Mouse (Mus musculus): ENCODE measurements around the gene Cdk2ap2.
"Not testable (repeated sequence)": the region's sequence is repeated elsewhere in the genome, so short reads cannot be mapped to it uniquely, and the experiment has no call there.

Gene Cdk2ap2

DNA sequence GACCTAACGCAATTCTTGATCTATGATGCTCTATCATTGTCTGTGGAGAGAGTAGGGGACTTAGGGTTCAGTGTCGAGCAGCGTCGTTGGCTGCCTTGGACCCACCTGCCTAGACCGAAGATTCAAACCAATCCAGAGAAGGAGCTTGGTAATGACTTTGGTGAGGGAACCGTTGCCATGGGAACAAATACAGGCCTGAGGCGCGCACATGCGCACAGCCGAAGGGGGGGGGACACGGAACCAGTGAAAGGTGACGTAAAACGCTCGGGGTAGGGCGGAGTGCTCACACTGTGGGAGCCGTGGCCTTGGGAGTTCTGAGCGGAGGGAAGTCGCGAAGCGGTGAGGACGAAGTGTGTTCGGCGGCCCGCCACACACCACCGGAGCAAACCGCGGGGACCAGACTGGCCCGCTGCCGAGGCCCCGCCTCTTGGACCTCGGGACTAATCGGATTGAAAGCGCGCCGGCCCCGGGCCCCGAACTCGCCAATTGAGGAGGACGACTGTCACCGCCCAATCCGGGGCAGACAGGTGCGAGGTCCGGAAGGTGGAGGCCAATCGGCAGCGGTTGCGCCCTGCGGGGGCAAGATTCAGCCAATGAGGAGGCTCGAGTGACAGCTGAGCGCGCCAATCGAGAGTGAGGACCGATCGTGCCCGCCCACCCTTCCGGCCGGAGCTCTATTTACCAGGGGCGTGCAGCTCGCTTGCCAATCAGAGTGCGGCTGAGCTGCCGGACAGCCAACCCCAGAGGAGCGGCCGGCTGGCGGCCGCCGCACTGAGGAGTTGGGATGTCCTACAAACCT lies at the start of gene Cdk2ap2:
Gene Cdk2ap2, plus strand, starts transcription at position 541 of the 799 bp plus-strand sequence.
- peak; percentile 100 for DNase-seq (ENCODE audit: extremely low spot score)

DNA sequence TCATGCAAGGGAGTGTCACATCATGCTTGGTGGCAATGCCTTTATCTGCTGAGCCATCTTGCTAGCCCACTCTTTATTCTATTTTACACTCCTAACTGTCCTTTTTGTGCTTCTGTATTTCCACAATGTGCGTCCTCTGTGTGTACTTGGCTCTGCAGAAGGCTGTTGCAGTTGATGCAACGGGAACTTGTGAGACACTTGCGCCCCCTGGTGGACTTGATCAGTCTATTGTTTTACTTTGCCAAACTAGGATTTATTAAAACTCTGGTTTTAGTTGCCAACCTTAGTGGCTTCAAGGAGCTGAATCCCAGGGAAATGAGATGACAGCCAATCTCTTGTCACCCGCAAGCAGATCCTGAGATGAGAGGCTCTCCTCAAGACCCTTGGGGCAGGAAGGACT lies 49.1 kb upstream of the Cdk2ap2 start:
- DNase-seq (ENCODE audit: extremely low spot score), result peak; percentile 68

DNA sequence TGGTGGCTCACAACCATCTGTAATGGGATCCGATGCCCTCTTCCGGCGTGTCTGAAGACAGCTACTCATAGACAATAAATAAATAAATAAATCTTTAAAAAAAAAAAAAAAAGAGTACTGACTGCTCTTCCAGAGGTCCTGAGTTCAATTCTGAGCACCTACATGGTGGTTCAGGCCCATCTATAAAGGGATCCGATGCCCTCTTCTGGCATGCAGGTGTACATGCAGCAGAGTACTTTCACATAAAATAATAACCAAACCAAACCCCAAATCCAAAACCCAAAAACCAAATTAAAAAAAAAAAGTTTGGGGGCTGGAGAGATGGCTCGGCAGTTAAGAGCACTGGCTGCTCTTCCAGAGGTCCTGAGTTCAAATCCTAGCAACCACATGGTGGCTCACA lies 47.9 kb upstream of the Cdk2ap2 start:
- not testable (repeated sequence) for DNase-seq (ENCODE audit: extremely low spot score)

DNA sequence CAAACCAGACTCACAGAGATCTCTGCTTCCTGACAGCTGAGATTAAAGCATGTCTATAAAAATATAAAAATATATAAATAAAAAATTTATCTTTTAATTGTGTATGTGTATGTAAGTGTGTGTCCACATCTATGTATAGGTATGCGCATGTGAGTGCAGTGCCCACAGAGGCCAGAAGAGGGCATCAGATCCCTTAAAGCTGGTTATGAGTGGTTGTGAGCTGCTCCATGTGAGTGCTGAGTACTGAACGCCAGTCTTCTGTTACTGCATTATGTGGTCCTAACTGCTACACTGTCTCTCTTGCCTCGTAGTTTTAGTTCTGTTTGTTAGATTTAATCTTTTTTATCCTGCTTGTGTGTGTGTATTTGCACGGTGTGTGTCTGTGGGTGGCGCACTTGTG lies 46.0 kb upstream of the Cdk2ap2 start:
- no peak for DNase-seq (ENCODE audit: extremely low spot score)

DNA sequence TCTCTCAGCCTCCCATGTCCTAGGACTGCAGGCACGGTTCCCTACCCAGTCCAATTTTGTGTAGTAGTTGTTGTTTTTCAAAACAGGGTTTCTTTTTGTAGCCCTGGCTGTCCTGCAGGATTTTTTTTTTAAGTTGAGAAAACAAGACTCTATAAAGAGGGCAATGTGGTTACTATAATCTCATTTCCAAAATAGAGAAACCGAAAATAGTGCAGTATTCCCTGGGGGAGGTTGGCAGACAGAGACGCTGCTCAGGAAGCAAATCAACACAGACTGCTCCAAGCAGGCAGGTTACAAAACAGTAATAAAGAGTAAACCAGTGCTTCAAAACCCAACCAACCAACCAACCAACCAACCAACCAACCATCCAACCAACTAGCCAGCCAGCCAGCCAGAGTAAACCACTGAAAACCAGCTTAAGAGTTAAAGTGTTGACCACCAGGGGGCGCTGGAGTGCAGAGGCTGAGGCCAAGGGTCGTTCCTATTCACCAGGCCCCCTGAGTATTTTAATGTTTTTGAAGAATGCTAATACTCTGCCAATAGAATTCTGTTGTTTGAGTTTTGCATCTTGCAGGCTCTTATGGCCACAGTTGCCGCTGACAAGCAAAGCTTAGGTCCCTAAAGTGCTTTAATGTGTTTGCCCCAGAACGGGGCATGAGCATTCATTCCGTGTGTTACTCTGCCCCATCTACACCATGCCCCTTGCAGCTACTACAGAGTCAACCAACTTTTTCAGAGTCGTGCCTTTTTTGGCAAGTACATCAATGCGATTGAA lies 45.1 kb upstream of the Cdk2ap2 start:
- DNase-seq (ENCODE audit: extremely low spot score), result peak; percentile 54

DNA sequence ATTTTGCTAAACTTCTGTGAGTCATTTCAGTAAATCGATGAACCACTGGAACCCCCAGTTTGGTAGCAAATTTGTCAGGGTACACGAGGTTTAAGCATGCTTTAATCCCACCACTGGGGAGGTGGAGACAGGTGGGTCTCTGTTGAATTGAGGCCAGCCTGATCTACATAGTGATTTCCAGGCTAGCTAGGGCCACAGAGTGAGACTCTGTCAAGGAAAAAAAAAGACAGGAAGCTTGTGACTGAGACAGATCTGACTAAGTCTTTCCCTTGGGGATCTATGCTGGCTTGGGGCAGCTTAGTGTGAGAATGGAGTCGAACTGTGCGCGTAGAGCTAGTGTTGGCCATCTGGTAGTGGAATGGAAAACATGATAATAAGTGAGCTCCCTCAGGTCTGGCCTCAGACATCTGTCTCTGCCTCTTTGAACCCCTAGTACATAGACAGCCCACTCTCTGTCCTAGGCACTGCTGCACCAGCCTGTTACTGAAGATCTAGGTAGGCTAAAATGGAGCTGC lies 44.4 kb upstream of the Cdk2ap2 start:
- DNase-seq (ENCODE audit: extremely low spot score), result no peak

DNA sequence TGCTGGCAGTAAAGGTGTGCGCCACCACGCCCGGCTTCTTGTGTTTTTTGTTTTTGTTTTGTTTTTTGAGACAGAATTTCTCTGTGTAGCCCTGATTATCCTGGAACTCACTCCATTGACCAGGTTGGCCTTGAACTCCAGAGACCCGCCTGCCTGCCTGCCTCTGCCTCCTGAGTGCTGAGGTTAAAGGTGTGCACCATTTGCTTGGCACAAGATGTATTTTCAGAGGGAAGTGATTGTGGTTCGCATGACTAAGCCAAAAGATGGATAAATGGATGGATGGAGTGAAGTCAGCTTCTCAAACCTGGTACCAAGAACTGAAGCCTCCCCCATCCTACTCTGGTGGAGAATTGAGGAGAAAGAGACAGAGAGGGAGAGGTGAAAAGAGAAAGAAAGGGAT lies 42.4 kb upstream of the Cdk2ap2 start:
- DNase-seq (ENCODE audit: extremely low spot score), result no peak

DNA sequence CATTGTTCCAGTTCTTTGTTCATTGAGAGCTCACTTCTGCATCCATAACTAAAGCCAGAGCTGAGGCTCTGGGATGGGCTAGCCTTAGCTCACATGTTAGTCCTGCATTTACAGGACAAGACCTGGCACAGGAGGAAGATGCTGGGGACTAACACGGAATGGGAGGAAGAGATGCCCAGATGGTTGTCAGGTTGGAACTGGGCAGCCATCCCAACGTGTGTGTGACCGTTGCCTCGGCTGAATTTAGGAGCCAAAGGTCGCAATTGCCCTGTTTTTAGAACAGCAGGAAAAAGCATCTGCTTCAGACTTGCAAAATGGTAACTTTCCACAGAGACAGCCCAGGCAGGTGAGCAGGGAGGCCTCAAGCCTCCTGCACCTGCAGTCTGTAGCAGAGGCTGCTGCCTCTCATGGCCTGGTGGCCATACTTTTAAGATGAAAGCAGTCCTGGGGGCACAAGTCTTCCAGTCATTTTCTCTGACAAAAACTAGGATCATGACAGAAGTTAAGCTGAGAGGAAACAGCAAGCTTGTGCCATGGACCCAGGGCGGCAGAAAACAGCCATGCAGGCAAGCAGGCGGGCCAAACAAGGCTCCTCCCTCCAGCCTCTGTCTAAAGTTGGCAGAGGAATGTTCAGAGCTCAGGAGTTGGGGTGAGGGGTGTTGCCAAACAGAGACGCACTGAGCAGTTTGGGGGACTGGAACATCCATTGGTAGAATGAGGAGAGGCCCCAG lies 41.6 kb upstream of the Cdk2ap2 start:
- no peak for DNase-seq (ENCODE audit: extremely low spot score)

DNA sequence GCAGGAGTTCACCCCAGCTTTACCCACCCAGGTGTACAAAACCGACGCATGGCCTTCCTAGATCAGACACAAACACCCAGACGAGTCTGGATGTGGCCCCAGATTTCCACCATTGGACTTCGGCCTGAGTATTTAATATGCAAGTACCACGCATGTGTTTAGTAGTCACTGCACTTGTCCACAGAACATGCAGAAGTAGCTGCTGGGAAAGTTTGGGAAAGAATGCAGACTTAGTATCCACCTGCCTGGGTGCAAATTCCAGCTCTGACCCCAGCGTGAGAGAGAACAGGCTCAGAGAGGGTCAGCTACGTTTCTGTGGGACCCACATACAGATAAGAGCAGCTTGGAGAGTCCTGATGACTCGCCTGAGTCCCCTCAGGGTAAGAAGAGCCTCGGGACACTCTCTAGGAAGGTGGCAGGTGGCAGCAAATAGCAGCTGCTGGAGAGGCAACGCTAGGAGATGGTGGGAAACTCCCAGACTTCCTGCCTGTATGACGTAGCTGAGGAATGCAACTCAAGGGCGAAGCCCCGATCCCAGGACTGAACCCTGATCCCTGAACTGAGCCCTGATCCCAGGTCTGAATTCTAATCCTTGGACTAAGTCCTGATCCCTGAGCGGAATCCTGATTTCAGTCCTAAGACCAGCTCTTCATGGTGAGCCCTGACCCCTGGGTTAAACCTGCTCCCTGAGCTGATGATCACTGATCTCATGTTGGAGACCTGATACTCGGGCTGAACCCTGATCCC lies 40.9 kb upstream of the Cdk2ap2 start:
- DNase-seq (ENCODE audit: extremely low spot score), result no peak

DNA sequence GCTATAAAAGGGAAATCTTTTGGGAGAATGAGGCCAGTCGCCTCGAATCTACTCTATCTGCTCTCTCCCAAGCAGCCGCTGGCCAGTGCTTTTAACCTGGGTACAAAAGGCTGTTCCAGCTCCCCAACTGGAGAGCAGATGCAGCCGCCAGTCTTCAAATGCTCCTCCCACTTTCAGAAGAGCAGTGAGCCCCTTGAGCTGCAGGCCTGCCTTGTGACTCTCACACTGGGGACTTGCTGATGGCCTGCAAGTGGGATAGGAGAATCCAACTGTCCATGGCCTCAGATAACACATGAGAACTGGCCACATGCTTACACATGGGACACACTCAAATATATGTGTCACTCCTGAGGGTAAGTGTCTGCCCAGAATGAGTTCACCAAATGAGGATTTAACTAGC lies 40.3 kb upstream of the Cdk2ap2 start:
- no peak for DNase-seq (ENCODE audit: extremely low spot score)

DNA sequence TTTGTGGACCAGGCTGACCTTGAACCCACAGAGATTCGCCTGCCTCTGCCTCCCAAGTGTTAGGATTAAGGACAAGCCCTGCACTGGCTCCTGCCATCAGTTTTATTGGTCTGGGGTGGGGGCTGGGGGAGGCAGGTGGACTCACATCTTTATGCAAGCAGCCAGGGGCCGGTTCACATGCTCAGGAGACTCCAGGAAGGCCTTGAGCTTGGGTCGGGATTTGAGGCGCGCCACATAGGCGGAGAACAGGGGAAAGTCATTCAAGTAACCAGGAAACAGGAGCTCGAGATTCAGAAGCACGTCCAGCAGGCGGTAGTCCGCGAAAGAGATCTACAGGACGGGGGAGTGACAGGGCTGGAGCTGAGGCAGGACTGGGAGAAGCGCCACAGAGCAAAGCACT lies 39.6 kb upstream of the Cdk2ap2 start:
- DNase-seq (ENCODE audit: extremely low spot score), result no peak

DNA sequence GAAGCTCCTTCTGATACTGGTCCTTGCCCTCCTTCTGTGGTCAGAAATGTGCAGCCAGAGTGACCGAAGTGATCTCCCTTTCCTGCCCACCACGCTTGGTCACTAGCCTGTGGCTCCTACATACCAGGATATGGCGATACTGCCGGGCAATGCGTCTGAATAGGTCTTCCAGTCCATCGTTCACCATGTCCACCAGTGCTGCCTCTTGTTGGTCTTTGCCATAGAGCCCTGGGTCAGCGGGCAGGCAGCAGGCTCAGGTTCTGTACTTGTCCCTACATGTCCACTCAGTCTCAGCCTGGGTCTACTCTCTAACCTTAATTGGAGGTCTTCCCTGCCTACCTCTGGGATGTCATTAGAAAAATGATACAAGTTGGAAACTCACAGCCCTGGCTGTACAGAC lies 39.0 kb upstream of the Cdk2ap2 start:
- no peak for DNase-seq (ENCODE audit: extremely low spot score)

DNA sequence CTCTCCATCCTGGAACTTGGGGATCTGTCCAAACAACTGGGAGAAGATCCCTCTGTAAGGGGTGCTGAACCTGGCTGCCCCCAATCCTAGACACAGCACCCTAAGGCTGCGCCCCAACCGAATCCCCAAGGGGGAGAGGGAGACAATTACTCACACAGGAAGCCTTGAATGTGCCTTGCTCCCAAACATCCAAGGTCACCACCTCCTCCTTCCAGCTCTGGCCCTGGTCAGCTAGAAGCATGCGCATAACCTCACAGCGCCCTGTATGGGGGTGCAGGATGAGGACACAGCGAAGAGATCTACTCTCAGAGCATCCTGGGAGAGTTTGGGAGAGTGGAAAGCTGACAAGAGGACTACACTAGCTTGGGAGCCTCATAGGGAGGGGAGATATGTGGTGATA lies 38.4 kb upstream of the Cdk2ap2 start:
- no peak for DNase-seq (ENCODE audit: extremely low spot score)

DNA sequence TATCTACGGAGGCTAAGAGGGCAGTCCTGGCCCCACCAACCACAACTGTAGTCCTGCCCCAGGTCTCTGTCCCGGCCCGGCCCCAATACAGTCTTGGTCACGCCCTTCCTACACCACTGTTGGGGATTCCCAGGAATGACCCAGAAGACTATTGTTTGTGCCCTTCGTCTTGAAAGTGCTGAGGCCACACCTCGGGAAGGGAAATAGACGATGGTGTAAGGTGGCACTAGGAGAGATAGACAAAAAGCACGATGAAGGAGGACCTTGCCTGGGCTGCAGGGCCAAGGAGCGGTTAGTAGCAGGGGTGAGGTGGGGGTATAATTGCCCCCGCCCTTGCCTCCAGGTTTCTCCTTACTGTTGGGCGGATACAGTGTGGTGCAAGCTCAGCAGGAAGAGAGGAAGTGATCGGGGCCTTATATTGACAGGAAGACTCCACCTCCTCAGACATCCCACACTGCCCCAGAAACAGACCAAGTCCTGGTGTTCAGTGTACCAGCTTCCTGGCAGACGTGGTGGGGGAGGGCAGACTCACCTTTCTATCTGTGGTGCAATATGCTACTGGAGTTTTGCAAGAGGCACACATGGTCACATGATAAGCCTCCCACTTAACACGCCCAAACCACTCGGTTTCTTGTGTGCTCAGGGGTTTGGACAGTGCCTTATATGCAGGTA lies 37.8 kb upstream of the Cdk2ap2 start, which contains the start of gene Gstp3:
Gene Gstp3, minus strand, starts transcription at position 501 of the 672 bp plus-strand sequence.
- DNase-seq (ENCODE audit: extremely low spot score), result no peak

DNA sequence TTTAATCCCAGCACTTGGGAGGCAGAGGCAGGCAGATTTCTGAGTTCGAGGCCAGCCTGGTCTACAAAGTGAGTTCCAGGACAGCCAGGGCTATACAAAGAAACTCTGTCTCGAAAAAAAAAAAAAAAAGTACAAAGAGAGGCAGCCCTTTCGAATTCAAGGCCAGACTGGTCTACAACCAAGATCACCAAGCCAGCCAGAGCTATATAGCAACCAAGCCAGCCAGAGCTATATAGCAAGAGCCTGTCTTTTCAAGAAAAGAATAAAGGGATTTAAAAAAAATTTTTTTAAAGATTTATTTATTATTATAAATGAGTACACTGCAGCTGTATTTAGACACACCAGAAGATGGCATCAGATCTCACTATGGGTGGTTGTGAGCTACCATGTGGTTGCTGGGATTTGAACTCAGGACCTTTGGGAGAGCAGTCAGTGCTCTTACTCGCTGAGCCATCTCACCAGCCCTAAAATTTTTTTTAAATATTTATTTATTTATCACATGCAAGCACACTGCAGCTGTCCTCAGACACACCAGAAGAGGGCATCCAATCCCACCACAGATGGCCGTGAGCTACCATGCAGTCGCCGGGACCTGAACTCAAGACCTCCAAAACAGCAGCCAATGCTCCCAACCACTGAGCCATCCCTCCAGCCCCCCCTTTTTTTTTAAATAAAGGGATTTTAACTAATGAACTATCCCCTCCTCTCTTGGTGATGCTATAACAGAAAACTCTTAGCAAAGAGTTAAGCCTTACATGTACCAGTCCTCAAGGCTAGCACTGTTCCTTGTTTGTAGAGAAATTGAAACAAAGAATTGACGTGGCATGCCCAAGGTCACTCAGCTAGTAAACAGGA lies 36.7 kb upstream of the Cdk2ap2 start:
- not testable (repeated sequence) for DNase-seq (ENCODE audit: extremely low spot score)

DNA sequence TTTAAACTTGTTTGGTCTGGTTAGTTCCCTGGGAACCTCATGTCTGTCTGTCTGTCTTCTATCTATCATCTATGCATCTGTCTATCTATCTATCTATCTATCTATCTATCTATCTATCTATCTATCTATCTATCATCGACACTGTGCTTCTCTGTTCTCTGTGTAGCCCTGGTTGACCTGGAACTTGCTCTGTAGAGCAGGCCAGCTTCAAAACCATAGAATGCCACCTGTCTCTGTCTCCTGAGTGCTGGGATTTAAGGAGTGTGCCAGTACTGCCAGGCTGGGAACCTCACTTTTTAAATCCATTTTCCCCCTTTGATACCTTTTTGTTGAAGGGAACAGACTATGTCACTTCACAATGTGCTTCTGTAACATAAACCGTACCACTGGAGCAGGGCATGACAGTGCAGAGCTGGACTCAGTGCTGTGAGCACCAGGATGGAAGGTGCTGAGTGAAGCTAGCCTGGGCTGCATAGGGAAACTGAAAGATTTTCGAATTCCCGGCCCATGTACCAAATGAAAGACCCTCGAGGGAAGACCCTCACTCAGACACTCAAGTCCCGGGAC lies 36.0 kb upstream of the Cdk2ap2 start:
- no peak for DNase-seq (ENCODE audit: extremely low spot score)

DNA sequence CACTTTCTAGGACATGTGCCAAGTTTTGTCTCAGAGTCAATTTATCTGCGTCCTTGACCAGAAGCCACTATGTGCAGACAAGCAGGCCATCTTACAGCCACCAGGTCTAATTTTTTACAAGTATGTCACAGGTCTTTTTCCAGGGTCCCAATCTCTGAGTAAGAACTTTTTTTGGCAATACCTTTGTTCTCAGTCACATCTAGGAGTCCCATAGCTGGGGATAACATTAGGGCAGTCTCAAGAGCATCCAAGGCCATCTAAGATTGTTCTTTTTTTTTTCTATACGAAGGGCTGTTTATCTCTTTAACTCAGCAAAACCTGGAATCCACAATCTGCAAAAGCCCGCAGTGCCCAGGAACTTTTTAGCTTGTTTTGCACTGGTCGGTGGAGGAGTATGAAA lies 33.6 kb upstream of the Cdk2ap2 start:
- not testable (repeated sequence) for DNase-seq (ENCODE audit: extremely low spot score)

DNA sequence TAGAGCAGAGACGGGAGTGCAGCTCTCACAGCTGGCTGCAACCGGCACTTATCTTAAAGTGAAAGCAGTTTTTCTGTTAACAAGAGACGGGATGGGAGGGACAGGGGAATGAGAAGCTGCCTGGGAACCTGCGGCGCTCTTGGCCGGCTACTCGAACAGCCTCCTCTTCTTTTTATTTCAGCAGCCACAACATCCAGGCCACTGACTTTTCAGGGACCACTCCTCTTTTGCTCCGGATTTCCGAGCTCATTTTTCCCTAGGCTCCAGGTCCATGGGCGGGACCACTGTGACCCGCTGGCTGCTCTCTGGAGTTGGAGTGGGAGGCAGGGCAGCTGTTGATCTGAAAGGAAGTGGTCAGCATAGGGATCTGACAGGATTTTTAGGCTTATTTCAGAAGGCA lies 32.5 kb upstream of the Cdk2ap2 start:
- DNase-seq (ENCODE audit: extremely low spot score), result not testable (repeated sequence)

DNA sequence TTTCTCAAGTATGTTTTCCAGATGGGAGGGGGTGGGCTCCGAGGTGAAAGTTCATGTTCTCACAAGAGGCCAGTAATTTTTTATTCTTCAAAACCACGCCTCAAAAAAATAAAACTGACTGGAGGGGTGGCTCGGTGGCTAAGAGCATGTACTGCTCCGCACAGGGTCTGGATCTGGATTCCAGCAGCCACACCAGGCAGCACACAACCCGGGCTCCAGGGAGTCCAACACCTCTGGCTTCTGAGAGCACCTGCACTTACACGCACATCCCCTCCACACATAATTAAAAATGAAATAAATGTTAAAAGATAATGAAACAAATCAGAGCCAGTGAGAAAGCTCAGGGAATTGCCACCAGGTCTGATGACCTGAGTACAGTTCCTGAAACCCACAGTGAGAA lies 30.7 kb upstream of the Cdk2ap2 start:
- DNase-seq (ENCODE audit: extremely low spot score), result no peak

DNA sequence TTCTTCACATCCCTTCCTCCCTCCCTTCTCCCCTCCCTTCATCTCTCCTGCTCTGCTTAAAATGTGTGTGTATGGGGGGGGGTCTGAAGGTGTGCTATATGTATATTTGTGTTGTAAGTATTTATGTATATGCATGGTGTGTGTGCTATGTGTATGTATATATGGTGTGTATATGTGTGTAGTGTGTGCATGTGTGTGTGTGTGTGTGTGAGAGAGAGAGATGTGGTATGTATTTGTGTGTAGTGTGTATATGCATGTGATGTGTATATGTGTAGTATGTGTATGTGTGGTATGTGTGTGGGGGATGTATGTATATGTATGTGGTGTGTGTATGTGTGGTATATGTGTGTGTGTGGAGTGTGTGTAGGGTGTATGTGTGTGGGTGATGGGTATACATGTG lies 30.1 kb upstream of the Cdk2ap2 start:
- DNase-seq (ENCODE audit: extremely low spot score), result no peak

Data from embryo, embryonic 9.5 days (tissue).